Mouse (Mus musculus): Measurements from ENCODE around the gene H2-K1. TPM values are rescaled to one million over a fixed set of nuclear protein-coding genes. Genes with fewer than 3 reads are reported as not detected.

H2-K1 gene
- polyA plus RNA-seq, 1 experiment from 2014 or later: 137 TPM

- DNase-seq (ENCODE audit: low spot score): no peak
- peaks cover 19% of the 10 kb centered on the region for H3K4me1 ChIP-seq (replicated peaks; ENCODE audit: control insufficient read depth, insufficient read depth, low read length)
- H3K4me2 ChIP-seq (ENCODE audit: low read length): no peak overlapping the region
- H3K4me3 ChIP-seq (ENCODE audit: low read depth, low read length): no peak overlapping the region
- H3K27me3 ChIP-seq (replicated peaks; ENCODE audit: control insufficient read depth, insufficient read depth, low read length): peaks cover 2% of the 10 kb centered on the region; the same call in 1 of the 2 replicates
- no peak overlapping the region for H3K9ac ChIP-seq (ENCODE audit: low read length)
- peaks cover 44% of the 10 kb centered on the region for H3K36me3 ChIP-seq (ENCODE audit: control insufficient read depth, insufficient read depth, low read length)
- no peak overlapping the region for H3K27ac ChIP-seq (ENCODE audit: low read depth)
- no peaks in the 10 kb centered on the region for H3K9me3 ChIP-seq (ENCODE audit: control insufficient read depth, low read length)
- WGBS: 89% methylated on average over 9 of the region's 9 CpGs
- ATAC-seq (replicated peaks; ENCODE audit: low FRiP score, low TSS enrichment, low read depth): no peak
Measured at GRCm38 (mm10) chr17:34035517-34035916, 35.4 kb upstream of the H2-K1 start.

GRCm38 (mm10) chr17:34034064-34034463 is 33.9 kb upstream of the H2-K1 start:
- DNase-seq (ENCODE audit: low spot score) (peak; percentile 81), ATAC-seq (replicated peaks; ENCODE audit: low FRiP score, low TSS enrichment, low read depth) (no peak)
- H3K36me3 ChIP-seq (ENCODE audit: control insufficient read depth, insufficient read depth, low read length): peaks cover 57% of the 10 kb centered on the region
- no peak overlapping the region for H3K27ac ChIP-seq (ENCODE audit: low read depth)
- WGBS: 76% methylated on average over 10 of the region's 10 CpGs
- H3K9ac ChIP-seq (ENCODE audit: low read length): no peak overlapping the region
- peaks cover 2% of the 10 kb centered on the region; the same call in 1 of the 2 replicates for H3K27me3 ChIP-seq (replicated peaks; ENCODE audit: control insufficient read depth, insufficient read depth, low read length)
- H3K4me2 ChIP-seq (ENCODE audit: low read length): no peak overlapping the region
- no peaks in the 10 kb centered on the region for H3K9me3 ChIP-seq (ENCODE audit: control insufficient read depth, low read length)
- no peak overlapping the region for H3K4me3 ChIP-seq (ENCODE audit: low read depth, low read length)
- H3K4me1 ChIP-seq (replicated peaks; ENCODE audit: control insufficient read depth, insufficient read depth, low read length): peaks cover 28% of the 10 kb centered on the region

GRCm38 (mm10) chr17:34033441-34033840 is 33.3 kb upstream of the H2-K1 start:
- Histone ChIP-seq H3K4me3 (ENCODE audit: low read depth, low read length) (no peak overlapping the region), H3K36me3 (ENCODE audit: control insufficient read depth, insufficient read depth, low read length) (peaks cover 63% of the 10 kb centered on the region), H3K4me1 (replicated peaks; ENCODE audit: control insufficient read depth, insufficient read depth, low read length) (peaks cover 29% of the 10 kb centered on the region), H3K9ac (ENCODE audit: low read length) (0 out of 2 replicates have a peak overlapping the region, but pooled peaks have one; percentile 93), H3K27ac (ENCODE audit: low read depth) (no peak overlapping the region), H3K4me2 (ENCODE audit: low read length) (peak overlapping the region; percentile 64; the same call in 1 of the 2 replicates), H3K27me3 (replicated peaks; ENCODE audit: control insufficient read depth, insufficient read depth, low read length) (0 out of 2 replicates have a peak, but pooled peaks cover 2% of the 10 kb centered on the region), H3K9me3 (ENCODE audit: control insufficient read depth, low read length) (no peaks in the 10 kb centered on the region)
- no peak for DNase-seq (ENCODE audit: low spot score)
- WGBS: 91% methylated on average over 9 of the region's 9 CpGs
- no peak for ATAC-seq (replicated peaks; ENCODE audit: low FRiP score, low TSS enrichment, low read depth)

GRCm38 (mm10) chr17:34032806-34033205 is 32.7 kb upstream of the H2-K1 start:
- H3K36me3 ChIP-seq (ENCODE audit: control insufficient read depth, insufficient read depth, low read length): peaks cover 63% of the 10 kb centered on the region
- peaks cover 34% of the 10 kb centered on the region for H3K4me1 ChIP-seq (replicated peaks; ENCODE audit: control insufficient read depth, insufficient read depth, low read length)
- no peaks in the 10 kb centered on the region for H3K27me3 ChIP-seq (replicated peaks; ENCODE audit: control insufficient read depth, insufficient read depth, low read length)
- no peak for ATAC-seq (replicated peaks; ENCODE audit: low FRiP score, low TSS enrichment, low read depth)
- H3K4me3 ChIP-seq (ENCODE audit: low read depth, low read length): peak overlapping the region; percentile 96
- WGBS: 65% methylated on average over 9 of the region's 9 CpGs
- DNase-seq (ENCODE audit: low spot score): no peak
- H3K27ac ChIP-seq (ENCODE audit: low read depth): no peak overlapping the region
- peak overlapping the region; percentile 64 for H3K4me2 ChIP-seq (ENCODE audit: low read length)
- H3K9ac ChIP-seq (ENCODE audit: low read length): peak overlapping the region; percentile 93
- no peaks in the 10 kb centered on the region for H3K9me3 ChIP-seq (ENCODE audit: control insufficient read depth, low read length)

- peak; percentile 69 for DNase-seq (ENCODE audit: low spot score)
Measured at GRCm38 (mm10) chr17:34032174-34032632, 32.1 kb upstream of the H2-K1 start.

GRCm38 (mm10) chr17:34031465-34032173 is 31.5 kb upstream of the H2-K1 start, which contains the start of the genes Slc39a7 and Rxrb:
Gene Slc39a7, minus strand, starts transcription at chr17:34031682.
Gene Rxrb, plus strand, starts transcription at chr17:34031812.
- under 1% methylated on average over 71 of the region's 88 CpGs for WGBS
- ATAC-seq (replicated peaks; ENCODE audit: low FRiP score, low TSS enrichment, low read depth): peak; percentile 77
- peak within 1 kb of the TSS; percentile 82 for H3K4me2 ChIP-seq (ENCODE audit: low read length)
- peak within 1 kb of the TSS; percentile 96 for H3K4me3 ChIP-seq (ENCODE audit: low read depth, low read length)
- no peaks in the 10 kb centered on the region for H3K9me3 ChIP-seq (ENCODE audit: control insufficient read depth, low read length)
- peak; percentile 99 for DNase-seq (ENCODE audit: low spot score)
- H3K27me3 ChIP-seq (replicated peaks; ENCODE audit: control insufficient read depth, insufficient read depth, low read length): no peaks in the 10 kb centered on the region
- peak within 1 kb of the TSS; percentile 93 for H3K27ac ChIP-seq (ENCODE audit: low read depth)
- peak within 1 kb of the TSS; percentile 93 for H3K9ac ChIP-seq (ENCODE audit: low read length)
- H3K36me3 ChIP-seq (ENCODE audit: control insufficient read depth, insufficient read depth, low read length): peaks cover 51% of the 10 kb centered on the region
- peaks cover 42% of the 10 kb centered on the region for H3K4me1 ChIP-seq (replicated peaks; ENCODE audit: control insufficient read depth, insufficient read depth, low read length)

More at GRCm38 (mm10) chr17:34032174-34032632, 32.1 kb upstream of the H2-K1 start:
- under 1% methylated on average over 43 of the region's 48 CpGs for WGBS
- ATAC-seq (replicated peaks; ENCODE audit: low FRiP score, low TSS enrichment, low read depth): peak; percentile 11; the same call in 1 of the 2 replicates
- peaks cover 36% of the 10 kb centered on the region for H3K4me1 ChIP-seq (replicated peaks; ENCODE audit: control insufficient read depth, insufficient read depth, low read length)
- peak overlapping the region; percentile 93 for H3K27ac ChIP-seq (ENCODE audit: low read depth)
- H3K9me3 ChIP-seq (ENCODE audit: control insufficient read depth, low read length): no peaks in the 10 kb centered on the region
- H3K9ac ChIP-seq (ENCODE audit: low read length): peak overlapping the region; percentile 93
- peak overlapping the region; percentile 96 for H3K4me3 ChIP-seq (ENCODE audit: low read depth, low read length)
- no peaks in the 10 kb centered on the region for H3K27me3 ChIP-seq (replicated peaks; ENCODE audit: control insufficient read depth, insufficient read depth, low read length)
- H3K4me2 ChIP-seq (ENCODE audit: low read length): peak overlapping the region; percentile 64
- peaks cover 57% of the 10 kb centered on the region for H3K36me3 ChIP-seq (ENCODE audit: control insufficient read depth, insufficient read depth, low read length)

GRCm38 (mm10) chr17:34030861-34031326 is 30.7 kb upstream of the H2-K1 start:
- Histone ChIP-seq H3K9ac (ENCODE audit: low read length) (peak overlapping the region; percentile 93), H3K27ac (ENCODE audit: low read depth) (peak overlapping the region; percentile 87), H3K4me1 (replicated peaks; ENCODE audit: control insufficient read depth, insufficient read depth, low read length) (peaks cover 49% of the 10 kb centered on the region), H3K9me3 (ENCODE audit: control insufficient read depth, low read length) (no peaks in the 10 kb centered on the region), H3K4me3 (ENCODE audit: low read depth, low read length) (peak overlapping the region; percentile 96), H3K36me3 (ENCODE audit: control insufficient read depth, insufficient read depth, low read length) (peaks cover 44% of the 10 kb centered on the region), H3K4me2 (ENCODE audit: low read length) (peak overlapping the region; percentile 82), H3K27me3 (replicated peaks; ENCODE audit: control insufficient read depth, insufficient read depth, low read length) (no peaks in the 10 kb centered on the region)
- ATAC-seq (replicated peaks; ENCODE audit: low FRiP score, low TSS enrichment, low read depth): no peak
- no peak for DNase-seq (ENCODE audit: low spot score)
- WGBS: 3% methylated on average over 20 of the region's 20 CpGs

- peak overlapping the region; percentile 93 for H3K9ac ChIP-seq (ENCODE audit: low read length)
- DNase-seq (ENCODE audit: low spot score): no peak
- H3K4me3 ChIP-seq (ENCODE audit: low read depth, low read length): peak overlapping the region; percentile 96
- H3K27me3 ChIP-seq (replicated peaks; ENCODE audit: control insufficient read depth, insufficient read depth, low read length): no peaks in the 10 kb centered on the region
- no peak for ATAC-seq (replicated peaks; ENCODE audit: low FRiP score, low TSS enrichment, low read depth)
- peaks cover 56% of the 10 kb centered on the region for H3K4me1 ChIP-seq (replicated peaks; ENCODE audit: control insufficient read depth, insufficient read depth, low read length)
- 68% methylated on average over 21 of the region's 21 CpGs for WGBS
- no peak overlapping the region for H3K27ac ChIP-seq (ENCODE audit: low read depth)
- no peaks in the 10 kb centered on the region for H3K9me3 ChIP-seq (ENCODE audit: control insufficient read depth, low read length)
- peaks cover 35% of the 10 kb centered on the region for H3K36me3 ChIP-seq (ENCODE audit: control insufficient read depth, insufficient read depth, low read length)
- H3K4me2 ChIP-seq (ENCODE audit: low read length): peak overlapping the region; percentile 82
Measured at GRCm38 (mm10) chr17:34029890-34030595, 29.9 kb upstream of the H2-K1 start.

Data from intestine, embryonic 14.5 days (tissue).